Mouse (Mus musculus): ENCODE data around the gene Dmxl2. TPM values are rescaled to one million over a fixed set of nuclear protein-coding genes. Genes with fewer than 3 reads are reported as not detected.

Dmxl2 gene
- polyA plus RNA-seq, 1 experiment from 2014 or later, result 2.3 TPM

DNA sequence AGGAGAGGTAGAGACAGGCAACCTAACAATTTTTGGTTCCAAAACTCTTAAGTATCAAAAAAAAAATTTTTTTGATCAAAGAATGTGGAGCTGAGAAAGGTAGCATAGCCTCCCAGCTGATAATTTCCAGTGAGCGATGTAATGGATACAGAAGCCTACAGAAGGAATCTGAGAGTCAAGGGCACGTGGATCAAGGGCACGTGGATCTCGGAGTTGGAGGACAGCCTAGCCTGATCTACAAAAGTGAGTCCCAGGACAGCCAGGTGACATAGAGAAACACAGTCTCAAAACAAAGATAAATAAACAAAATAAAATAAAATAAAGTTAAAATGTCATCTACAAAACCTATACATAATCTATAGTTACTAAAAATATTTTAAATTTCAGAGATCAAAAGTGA is 18.7 kb downstream of the Dmxl2 start:
- no peaks in the 10 kb centered on the region for H3K4me1 ChIP-seq (ENCODE audit: control insufficient read depth, insufficient read depth, low read length)
- H3K9me3 ChIP-seq (ENCODE audit: control insufficient read depth, low read length), result no peaks in the 10 kb centered on the region
- no peak overlapping the region for H3K9ac ChIP-seq (ENCODE audit: low read depth, low read length)
- WGBS, result 93% methylated on average over 4 of the region's 4 CpGs
- no peak for ATAC-seq
- no peaks in the 10 kb centered on the region for H3K36me3 ChIP-seq (ENCODE audit: control insufficient read depth, insufficient read depth, low read length)
- no peak overlapping the region for H3K4me2 ChIP-seq (ENCODE audit: low read depth, low read length)
- H3K27ac ChIP-seq (ENCODE audit: low read length), result no peak overlapping the region
- H3K4me3 ChIP-seq (ENCODE audit: low read length), result no peak overlapping the region
- H3K27me3 ChIP-seq (replicated peaks; ENCODE audit: control insufficient read depth, insufficient read depth, low read length), result no peaks in the 10 kb centered on the region

DNA sequence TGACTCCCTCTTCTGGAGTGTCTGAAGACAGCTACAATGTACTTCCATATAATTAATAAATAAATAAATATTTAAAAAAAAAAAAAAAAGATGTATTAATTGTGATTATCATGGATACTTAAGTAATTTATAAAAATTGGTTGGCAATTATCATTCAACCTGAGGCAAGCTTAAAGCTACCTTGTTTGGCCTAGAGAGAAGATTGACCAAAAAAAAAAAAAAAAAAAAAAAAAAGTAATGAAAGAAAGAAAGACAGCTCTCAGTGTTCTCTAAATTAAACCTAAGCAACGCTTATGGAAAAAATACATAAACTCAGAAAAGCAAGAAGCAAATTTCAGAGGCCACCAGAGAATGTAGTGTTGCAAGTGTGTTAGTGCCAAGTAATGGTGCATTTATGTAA is 22.4 kb downstream of the Dmxl2 start:
- no peak overlapping the region for H3K4me2 ChIP-seq (ENCODE audit: low read depth, low read length)
- 94% methylated on average over 1 of the region's 1 CpGs for WGBS
- no peak overlapping the region for H3K4me3 ChIP-seq (ENCODE audit: low read length)
- H3K36me3 ChIP-seq (ENCODE audit: control insufficient read depth, insufficient read depth, low read length), result no peaks in the 10 kb centered on the region
- no peak for ATAC-seq
- no peaks in the 10 kb centered on the region for H3K9me3 ChIP-seq (ENCODE audit: control insufficient read depth, low read length)
- H3K4me1 ChIP-seq (ENCODE audit: control insufficient read depth, insufficient read depth, low read length), result no peaks in the 10 kb centered on the region
- no peak overlapping the region for H3K9ac ChIP-seq (ENCODE audit: low read depth, low read length)
- no peak overlapping the region for H3K27ac ChIP-seq (ENCODE audit: low read length)
- H3K27me3 ChIP-seq (replicated peaks; ENCODE audit: control insufficient read depth, insufficient read depth, low read length), result no peaks in the 10 kb centered on the region

DNA sequence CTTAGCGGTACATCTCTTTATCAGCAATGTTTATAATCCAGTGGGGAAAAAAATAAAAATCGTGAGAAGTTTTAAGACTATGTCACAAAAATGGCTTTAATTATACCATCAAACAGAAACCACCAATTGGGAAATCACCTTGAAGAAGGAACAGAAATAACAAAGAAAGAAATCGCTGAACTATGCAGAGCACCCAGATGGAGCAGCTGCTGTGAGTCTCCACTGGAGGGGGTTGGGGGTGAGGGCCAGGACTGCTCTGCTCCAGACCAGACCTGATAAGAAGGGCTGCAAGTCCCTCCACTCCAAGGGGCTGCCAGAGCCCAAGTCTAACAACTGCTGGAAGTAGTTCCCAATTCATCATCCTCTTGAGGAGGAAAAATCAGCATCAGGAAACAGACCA is 23.3 kb downstream of the Dmxl2 start:
- H3K4me3 ChIP-seq (ENCODE audit: low read length), result no peak overlapping the region
- ATAC-seq, result no peak

DNA sequence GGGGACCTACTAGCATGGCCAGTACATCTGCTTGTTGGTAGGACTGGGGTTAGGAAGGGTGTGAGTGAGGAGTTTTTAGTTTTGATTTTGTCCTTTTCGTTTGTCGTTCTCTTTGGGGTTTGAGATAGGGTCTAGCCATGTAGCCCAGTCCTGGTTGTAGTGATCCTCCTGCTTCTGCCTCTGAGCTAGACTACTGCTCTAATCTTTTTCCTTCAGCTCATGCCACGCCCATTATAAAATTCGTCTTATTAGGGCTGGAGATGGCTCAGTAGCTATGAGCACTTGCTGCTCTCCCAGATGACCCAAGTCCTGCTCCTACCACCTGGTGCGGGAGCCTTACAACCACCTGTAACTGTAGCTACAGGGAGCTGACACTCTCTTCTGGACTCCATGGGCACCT is 26.9 kb downstream of the Dmxl2 start:
- Histone ChIP-seq H3K4me3 (ENCODE audit: low read length) (no peak overlapping the region), H3K27me3 (replicated peaks; ENCODE audit: control insufficient read depth, insufficient read depth, low read length) (no peaks in the 10 kb centered on the region), H3K4me2 (ENCODE audit: low read depth, low read length) (no peak overlapping the region), H3K36me3 (ENCODE audit: control insufficient read depth, insufficient read depth, low read length) (no peaks in the 10 kb centered on the region), H3K9me3 (ENCODE audit: control insufficient read depth, low read length) (no peaks in the 10 kb centered on the region), H3K27ac (ENCODE audit: low read length) (no peak overlapping the region), H3K9ac (ENCODE audit: low read depth, low read length) (no peak overlapping the region), H3K4me1 (ENCODE audit: control insufficient read depth, insufficient read depth, low read length) (no peaks in the 10 kb centered on the region)
- ATAC-seq, result no peak
- WGBS, result 84% methylated on average over 5 of the region's 5 CpGs

More for the DNA sequence above, 23.3 kb downstream of the Dmxl2 start:
- no peak overlapping the region for H3K4me2 ChIP-seq (ENCODE audit: low read depth, low read length)
- H3K36me3 ChIP-seq (ENCODE audit: control insufficient read depth, insufficient read depth, low read length), result no peaks in the 10 kb centered on the region
- WGBS, result 67% methylated on average over 3 of the region's 3 CpGs
- H3K27ac ChIP-seq (ENCODE audit: low read length), result no peak overlapping the region
- no peaks in the 10 kb centered on the region for H3K4me1 ChIP-seq (ENCODE audit: control insufficient read depth, insufficient read depth, low read length)
- H3K9ac ChIP-seq (ENCODE audit: low read depth, low read length), result no peak overlapping the region
- H3K9me3 ChIP-seq (ENCODE audit: control insufficient read depth, low read length), result no peaks in the 10 kb centered on the region
- no peaks in the 10 kb centered on the region for H3K27me3 ChIP-seq (replicated peaks; ENCODE audit: control insufficient read depth, insufficient read depth, low read length)

- Histone ChIP-seq H3K36me3 (ENCODE audit: control insufficient read depth, insufficient read depth, low read length) (no peaks in the 10 kb centered on the region), H3K9me3 (ENCODE audit: control insufficient read depth, low read length) (no peaks in the 10 kb centered on the region), H3K4me2 (ENCODE audit: low read depth, low read length) (no peak overlapping the region), H3K4me3 (ENCODE audit: low read length) (no peak overlapping the region), H3K27ac (ENCODE audit: low read length) (no peak overlapping the region), H3K4me1 (ENCODE audit: control insufficient read depth, insufficient read depth, low read length) (no peaks in the 10 kb centered on the region), H3K9ac (ENCODE audit: low read depth, low read length) (no peak overlapping the region), H3K27me3 (replicated peaks; ENCODE audit: control insufficient read depth, insufficient read depth, low read length) (no peaks in the 10 kb centered on the region)
- ATAC-seq, result no peak
- 60% methylated on average over 4 of the region's 4 CpGs for WGBS
Measured at GRCm38 (mm10) chr9:54474031-54474430, 27.4 kb downstream of the Dmxl2 start.

DNA sequence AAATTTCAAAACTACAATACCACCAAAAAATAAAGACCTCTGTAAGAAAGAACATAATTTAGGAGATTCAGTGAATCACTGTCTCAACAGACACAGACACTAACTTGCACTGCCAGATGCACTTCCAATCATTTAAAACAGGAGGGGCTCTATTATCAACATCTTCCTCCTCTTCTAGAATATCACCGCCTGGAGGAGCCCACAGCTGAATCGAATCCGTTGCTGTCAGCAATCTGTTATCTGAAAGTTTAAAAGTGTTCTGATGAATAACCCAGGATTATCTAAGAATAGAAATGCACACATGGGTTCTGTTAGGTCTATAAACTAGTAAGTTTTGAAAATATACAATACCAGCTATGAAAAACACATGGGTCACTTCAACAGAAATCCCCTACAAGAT is 28.6 kb downstream of the Dmxl2 start:
- Histone ChIP-seq H3K36me3 (ENCODE audit: control insufficient read depth, insufficient read depth, low read length) (no peaks in the 10 kb centered on the region), H3K27me3 (replicated peaks; ENCODE audit: control insufficient read depth, insufficient read depth, low read length) (no peaks in the 10 kb centered on the region), H3K4me3 (ENCODE audit: low read length) (no peak overlapping the region), H3K9me3 (ENCODE audit: control insufficient read depth, low read length) (no peaks in the 10 kb centered on the region), H3K27ac (ENCODE audit: low read length) (no peak overlapping the region), H3K4me1 (ENCODE audit: control insufficient read depth, insufficient read depth, low read length) (no peaks in the 10 kb centered on the region), H3K4me2 (ENCODE audit: low read depth, low read length) (no peak overlapping the region), H3K9ac (ENCODE audit: low read depth, low read length) (no peak overlapping the region)
- WGBS, result 37% methylated on average over 3 of the region's 3 CpGs
- no peak for ATAC-seq

- H3K9me3 ChIP-seq (ENCODE audit: control insufficient read depth, low read length), result no peaks in the 10 kb centered on the region
- no peak for ATAC-seq
- no peaks in the 10 kb centered on the region for H3K4me1 ChIP-seq (ENCODE audit: control insufficient read depth, insufficient read depth, low read length)
- no peaks in the 10 kb centered on the region for H3K36me3 ChIP-seq (ENCODE audit: control insufficient read depth, insufficient read depth, low read length)
- H3K27me3 ChIP-seq (replicated peaks; ENCODE audit: control insufficient read depth, insufficient read depth, low read length), result no peaks in the 10 kb centered on the region
- H3K4me3 ChIP-seq (ENCODE audit: low read length), result no peak overlapping the region
- 84% methylated on average over 2 of the region's 2 CpGs for WGBS
- H3K9ac ChIP-seq (ENCODE audit: low read depth, low read length), result no peak overlapping the region
- H3K4me2 ChIP-seq (ENCODE audit: low read depth, low read length), result no peak overlapping the region
- H3K27ac ChIP-seq (ENCODE audit: low read length), result no peak overlapping the region
Measured at GRCm38 (mm10) chr9:54469339-54469738, 32.1 kb downstream of the Dmxl2 start.

DNA sequence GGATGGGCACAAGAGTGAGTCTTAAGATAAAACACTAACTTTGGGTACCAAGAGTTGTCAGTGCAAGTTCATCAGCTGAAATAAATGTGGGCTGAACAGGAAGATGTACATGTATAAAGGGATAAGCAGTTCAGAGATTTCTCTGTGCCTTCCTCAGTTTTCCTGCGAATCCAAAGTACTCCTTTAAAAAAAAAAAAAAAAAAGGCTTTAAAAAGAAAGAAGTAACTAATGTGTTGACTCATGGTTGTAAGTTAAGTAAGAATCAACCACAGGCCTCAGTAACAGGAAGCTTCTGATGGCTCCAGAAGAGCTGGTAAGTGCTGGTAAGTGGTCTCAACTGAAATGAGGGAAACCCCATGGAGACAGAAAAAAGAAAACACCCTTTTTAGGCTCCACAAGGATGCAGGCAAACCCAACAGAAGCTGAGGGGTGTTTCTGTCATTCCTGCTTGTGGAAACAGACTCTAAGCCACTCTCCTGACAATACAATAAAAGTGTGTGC is 33.9 kb downstream of the Dmxl2 start:
- no peaks in the 10 kb centered on the region for H3K9me3 ChIP-seq (ENCODE audit: control insufficient read depth, low read length)
- H3K27ac ChIP-seq (ENCODE audit: low read length), result no peak overlapping the region
- H3K36me3 ChIP-seq (ENCODE audit: control insufficient read depth, insufficient read depth, low read length), result no peaks in the 10 kb centered on the region
- no peak for ATAC-seq
- H3K27me3 ChIP-seq (replicated peaks; ENCODE audit: control insufficient read depth, insufficient read depth, low read length), result no peaks in the 10 kb centered on the region
- no peak overlapping the region for H3K4me3 ChIP-seq (ENCODE audit: low read length)
- no peaks in the 10 kb centered on the region for H3K4me1 ChIP-seq (ENCODE audit: control insufficient read depth, insufficient read depth, low read length)
- H3K4me2 ChIP-seq (ENCODE audit: low read depth, low read length), result no peak overlapping the region
- H3K9ac ChIP-seq (ENCODE audit: low read depth, low read length), result no peak overlapping the region
- WGBS, result 92% methylated on average over 1 of the region's 1 CpGs

DNA sequence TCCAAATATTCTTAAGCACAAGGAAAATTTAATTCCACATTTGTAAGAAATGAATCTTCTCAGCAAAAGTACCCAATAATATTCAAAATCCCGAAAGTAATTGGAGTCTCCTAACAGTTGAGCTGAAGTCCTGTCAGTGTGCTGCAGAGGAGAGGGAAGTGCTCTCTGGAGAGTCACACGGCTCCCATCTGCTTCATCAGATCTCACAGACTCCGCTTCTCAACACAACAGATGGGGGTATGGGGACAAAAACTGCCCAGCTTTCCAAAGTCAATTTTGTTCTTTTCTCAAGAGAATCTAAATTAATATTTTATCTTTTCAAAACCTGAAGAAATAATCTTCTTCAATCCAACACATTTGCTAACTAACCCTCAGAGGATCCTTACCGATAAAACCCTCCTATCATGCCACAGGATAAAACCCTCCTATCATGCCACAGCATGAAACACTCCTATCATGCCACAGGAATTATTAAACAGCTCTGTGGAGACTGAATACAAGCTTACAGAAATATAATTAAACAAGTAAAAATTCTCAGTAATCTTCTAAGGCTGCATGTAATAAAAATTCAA is 37.9 kb downstream of the Dmxl2 start:
- no peak overlapping the region for H3K27ac ChIP-seq (ENCODE audit: low read length)
- H3K9me3 ChIP-seq (ENCODE audit: control insufficient read depth, low read length), result no peaks in the 10 kb centered on the region
- no peak overlapping the region for H3K4me2 ChIP-seq (ENCODE audit: low read depth, low read length)
- WGBS, result 74% methylated on average over 4 of the region's 4 CpGs
- no peak overlapping the region for H3K4me3 ChIP-seq (ENCODE audit: low read length)
- no peak overlapping the region for H3K9ac ChIP-seq (ENCODE audit: low read depth, low read length)
- no peaks in the 10 kb centered on the region for H3K4me1 ChIP-seq (ENCODE audit: control insufficient read depth, insufficient read depth, low read length)
- no peaks in the 10 kb centered on the region for H3K27me3 ChIP-seq (replicated peaks; ENCODE audit: control insufficient read depth, insufficient read depth, low read length)
- no peaks in the 10 kb centered on the region for H3K36me3 ChIP-seq (ENCODE audit: control insufficient read depth, insufficient read depth, low read length)
- no peak for ATAC-seq

DNA sequence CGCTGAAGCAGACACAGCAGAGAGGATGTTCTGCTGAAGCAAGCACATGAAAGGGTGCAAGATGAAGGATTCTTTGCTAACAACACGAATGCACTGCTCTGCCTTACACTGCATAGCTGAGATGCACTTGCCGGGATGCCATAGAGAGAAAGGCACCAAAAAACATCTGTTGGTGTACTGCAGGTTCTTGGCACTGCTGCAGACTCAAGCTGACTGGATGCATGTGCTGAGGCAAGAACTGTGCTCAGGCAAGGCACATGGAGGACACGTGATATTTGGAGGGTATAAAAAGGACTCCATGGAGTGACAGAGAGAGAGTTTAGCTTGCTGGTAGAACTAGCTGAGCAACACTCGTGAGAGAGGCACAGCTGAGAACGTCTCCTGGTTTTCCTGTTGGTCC is 62.4 kb downstream of the Dmxl2 start:
- Histone ChIP-seq H3K4me2 (ENCODE audit: low read depth, low read length) (no peak overlapping the region), H3K27ac (ENCODE audit: low read length) (no peak overlapping the region), H3K9ac (ENCODE audit: low read depth, low read length) (no peak overlapping the region), H3K27me3 (replicated peaks; ENCODE audit: control insufficient read depth, insufficient read depth, low read length) (no peaks in the 10 kb centered on the region), H3K9me3 (ENCODE audit: control insufficient read depth, low read length) (no peaks in the 10 kb centered on the region), H3K36me3 (ENCODE audit: control insufficient read depth, insufficient read depth, low read length) (no peaks in the 10 kb centered on the region), H3K4me1 (ENCODE audit: control insufficient read depth, insufficient read depth, low read length) (no peaks in the 10 kb centered on the region), H3K4me3 (ENCODE audit: low read length) (no peak overlapping the region)
- ATAC-seq, result no peak
- 80% methylated on average over 6 of the region's 6 CpGs for WGBS

Measured in intestine, embryonic 16.5 days (tissue).